31 mouse cellular contexts compared by ENCODE assay signal in the genomic region with DNA sequence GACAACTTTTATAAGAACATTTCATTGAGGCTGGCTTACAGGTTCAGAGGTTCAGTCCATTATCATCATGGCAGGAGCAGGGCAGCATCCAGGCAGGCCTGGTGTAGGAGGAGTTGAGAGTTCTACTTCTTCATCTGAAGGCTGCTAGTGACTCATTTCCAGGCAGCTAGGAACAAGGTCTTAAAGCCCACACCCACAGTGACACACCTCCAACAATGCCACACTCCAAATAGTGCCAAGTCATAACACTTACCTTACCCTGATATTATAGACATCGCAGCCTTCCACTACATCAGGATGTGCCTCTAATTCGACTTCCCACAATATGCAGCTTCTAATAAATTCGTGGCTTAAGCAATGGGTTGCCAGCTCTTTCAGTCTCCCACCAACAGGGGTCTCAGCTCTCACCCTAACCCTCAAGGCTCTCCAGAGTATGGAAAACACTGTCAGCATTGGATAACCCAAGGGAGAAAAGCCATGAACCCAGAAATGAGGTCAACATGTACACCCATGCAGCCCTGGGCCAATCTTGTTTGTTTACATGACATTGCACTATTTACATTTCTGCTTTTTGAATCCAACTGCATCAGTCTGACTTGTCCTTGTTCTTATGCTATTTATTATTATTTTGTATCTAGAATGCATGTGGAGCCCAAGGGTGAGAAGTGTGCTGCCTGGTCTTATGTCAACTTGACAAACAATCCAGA. TPM values are rescaled to one million over a fixed set of nuclear protein-coding genes. Genes with fewer than 3 reads are reported as not detected.
A peak's percentile ranks its signal among the peaks of the same experiment; 100 is the strongest.
DNase-seq lines count a peak whose midpoint lies in the region; ATAC-seq lines count a peak whose summit lies in the region.
"Had no signal": no experiment of that assay in that cellular context is flagged by ENCODE, and none has a peak within 500 bp of the region (broad histone marks: within the 10 kb centered on the region; RNA-seq: fewer than 3 reads in every experiment).

No protein-coding gene starts in this region.

- H3K27me3 ChIP-seq in liver, embryonic 16.5 days (ENCODE audit: control insufficient read depth, insufficient read depth, low read depth, low read length) = no peaks in the 10 kb centered on the region
- H3K27me3 ChIP-seq: embryonic facial prominence, embryonic 12.5 days; forebrain, embryonic 15.5 days; heart, embryonic 12.5 days; hindbrain, embryonic 13.5 days; limb, embryonic 12.5 days; midbrain, embryonic 15.5 days; neural tube, embryonic 12.5 days; stomach, embryonic 15.5 days had no signal

- ATAC-seq in liver, embryonic 16.5 days (ENCODE audit: low read depth) = peak; percentile 71; the same call in 1 of the 2 replicates
- ATAC-seq: forebrain, embryonic 15.5 days; intestine, postnatal 0 days; midbrain, embryonic 15.5 days had no signal

- H3K4me3 ChIP-seq in liver, embryonic 16.5 days (ENCODE audit: low read depth, low read length) = no peak overlapping the region
- H3K4me3 ChIP-seq: embryonic facial prominence, embryonic 12.5 days; forebrain, embryonic 10.5 days; forebrain, embryonic 15.5 days; heart, embryonic 12.5 days; hindbrain, embryonic 13.5 days; limb, embryonic 12.5 days; midbrain, embryonic 10.5 days; midbrain, embryonic 15.5 days; neural tube, embryonic 12.5 days; stomach, embryonic 15.5 days had no signal

- DNase-seq in heart, adult 11 months = peak; percentile 10
- DNase-seq in heart, adult 8-10 months (ENCODE audit: low spot score) = no peak
- DNase-seq in 3T3-L1 (ENCODE audit: low read depth, low spot score) = peak; percentile 43
- peak; percentile 17 for DNase-seq in R1 (ENCODE audit: low read depth, low spot score)
- DNase-seq in cerebellum, postnatal 10 days = no peak
- DNase-seq in urinary bladder, adult 2 months (ENCODE audit: low spot score) = no peak
- no peak for DNase-seq in thymus, postnatal 10 days (ENCODE audit: low spot score in 2 of 2)
- DNase-seq: adrenal gland, postnatal 10 days; cerebellum, adult 11 months; cerebellum, adult 9-10 months; embryo, embryonic 11 days; gastrocnemius, postnatal 25 days; heart, adult 18-20 months; heart, postnatal 4 days; kidney, postnatal 14 days; layer of hippocampus, adult 9-11 months; lung, adult 18-20 months; lung, postnatal 10 days; right cerebral cortex, postnatal 14 days had no signal

- no peak overlapping the region for H3K4me2 ChIP-seq in liver, embryonic 16.5 days (ENCODE audit: low read depth, low read length)
- H3K4me2 ChIP-seq: embryonic facial prominence, embryonic 12.5 days; forebrain, embryonic 15.5 days; heart, embryonic 12.5 days; hindbrain, embryonic 13.5 days; limb, embryonic 12.5 days; midbrain, embryonic 15.5 days; neural tube, embryonic 12.5 days; stomach, embryonic 15.5 days had no signal

- H3K9me3 ChIP-seq in liver, embryonic 16.5 days (replicated peaks; ENCODE audit: control insufficient read depth, low read length) = no peaks in the 10 kb centered on the region
- H3K9me3 ChIP-seq: embryonic facial prominence, embryonic 12.5 days; forebrain, embryonic 10.5 days; forebrain, embryonic 15.5 days; heart, embryonic 12.5 days; hindbrain, embryonic 13.5 days; limb, embryonic 12.5 days; midbrain, embryonic 10.5 days; midbrain, embryonic 15.5 days; neural tube, embryonic 12.5 days; stomach, embryonic 15.5 days had no signal

- H3K36me3 ChIP-seq in liver, embryonic 16.5 days (ENCODE audit: control insufficient read depth, insufficient read depth) = no peaks in the 10 kb centered on the region
- H3K36me3 ChIP-seq: embryonic facial prominence, embryonic 12.5 days; forebrain, embryonic 10.5 days; forebrain, embryonic 15.5 days; heart, embryonic 12.5 days; hindbrain, embryonic 13.5 days; limb, embryonic 12.5 days; midbrain, embryonic 10.5 days; midbrain, embryonic 15.5 days; neural tube, embryonic 12.5 days; stomach, embryonic 15.5 days had no signal

- WGBS in liver, embryonic 16.5 days (ENCODE audit: insufficient replicate concordance) = 69% methylated on average over 3 of the region's 3 CpGs

- no peak overlapping the region for H3K27ac ChIP-seq in liver, embryonic 16.5 days (ENCODE audit: low read length)
- H3K27ac ChIP-seq: embryonic facial prominence, embryonic 12.5 days; forebrain, embryonic 10.5 days; forebrain, embryonic 15.5 days; hindbrain, embryonic 13.5 days; limb, embryonic 12.5 days; midbrain, embryonic 10.5 days; midbrain, embryonic 15.5 days; neural tube, embryonic 12.5 days; stomach, embryonic 15.5 days had no signal

- H3K4me1 ChIP-seq in liver, embryonic 16.5 days (ENCODE audit: control insufficient read depth, low read depth, low read length) = no peaks in the 10 kb centered on the region
- H3K4me1 ChIP-seq: forebrain, embryonic 15.5 days; heart, embryonic 12.5 days; midbrain, embryonic 15.5 days; neural tube, embryonic 12.5 days; stomach, embryonic 15.5 days had no signal

- H3K9ac ChIP-seq in liver, embryonic 16.5 days (ENCODE audit: low read depth, low read length) = no peak overlapping the region
- H3K9ac ChIP-seq: embryonic facial prominence, embryonic 12.5 days; forebrain, embryonic 15.5 days; heart, embryonic 12.5 days; hindbrain, embryonic 13.5 days; limb, embryonic 12.5 days; midbrain, embryonic 15.5 days; neural tube, embryonic 12.5 days; stomach, embryonic 15.5 days had no signal

RNA-seq across cellular contexts. Expression of a gene that starts 33.7 kb away (rescaled TPM):
- total RNA-seq in heart, adult 8-10 months (2022) = 10 to 100 TPM; 10.3 to 16.9 (median 12.9) TPM
- 0.61 and 0.84 TPM in 2 replicates for polyA plus RNA-seq in liver, embryonic 16.5 days (2015; fragmentation: Nextera tagmentation; extraction: Ambion mirVana)
- polyA plus RNA-seq in urinary bladder, adult 2 months (2012; rRNA removed) = 21.2 and 25.8 TPM in 2 replicates

RNA-seq across cellular contexts. Expression of a gene that starts 39.5 kb away (rescaled TPM):
- total RNA-seq in heart, adult 8-10 months (2022) = 10 to 100 TPM in 1 of 4 experiments, 1 to 10 TPM in 3; 6.5 to 10.0 (median 7.9) TPM
- polyA plus RNA-seq in liver, embryonic 16.5 days (2015; fragmentation: Nextera tagmentation; extraction: Ambion mirVana) = 6.3 and 6.6 TPM in 2 replicates
- polyA plus RNA-seq in urinary bladder, adult 2 months (2012; rRNA removed) = 20.3 and 26.7 TPM in 2 replicates

Comparison
In these comparisons a context has a peak if more than half of its experiments do, and no peak if none do; other contexts are left out.
1. DNase-seq: peak in heart, adult 11 months (single experiment), 3T3-L1 (single experiment) and R1 (single experiment); none in heart, adult 8-10 months (single experiment), cerebellum, postnatal 10 days (0 of 2), urinary bladder, adult 2 months (single experiment) and thymus, postnatal 10 days (0 of 2).
2. RNA of a gene that starts 33.7 kb away (polyA plus RNA-seq): 21.2 to 25.8 TPM in urinary bladder, adult 2 months; 0.61 to 0.84 TPM in liver, embryonic 16.5 days; every median in the first group is over 10 times any median in the second.